Mouse (Mus musculus): ENCODE results near the gene Isg20.

Isg20 gene

DNA sequence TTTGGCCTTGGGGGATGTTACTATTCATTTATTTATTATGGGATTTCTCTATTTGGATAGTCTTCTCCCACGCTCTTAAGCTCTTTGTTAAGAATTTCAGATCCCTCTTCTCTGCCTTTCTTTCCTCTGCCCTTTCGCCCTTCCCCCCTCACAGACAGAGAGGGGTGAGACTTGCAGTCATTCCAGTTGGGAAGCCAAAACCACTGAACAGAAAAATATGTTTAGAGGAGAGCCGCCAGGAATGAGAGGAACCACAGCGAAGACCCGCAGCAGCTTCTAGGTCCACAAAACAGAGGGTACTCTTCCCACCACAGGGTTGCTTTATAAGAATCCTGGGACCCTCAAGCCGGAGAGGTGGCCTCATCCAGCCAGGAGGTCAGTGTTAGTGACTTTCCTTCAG, 41.4 kb downstream of the Isg20 start:
- CTCF ChIA-PET: no interaction called here

GRCm38 (mm10) chr7:78955086-78955485, 41.9 kb downstream of the Isg20 start:
- CTCF ChIA-PET: no interaction called here

- CTCF ChIA-PET: no interaction called here
Observed at GRCm38 (mm10) chr7:78958499-78959073, 45.4 kb downstream of the Isg20 start.

- CTCF ChIA-PET: no interaction called here
Observed at GRCm38 (mm10) chr7:78963891-78964290, 50.7 kb downstream of the Isg20 start.

All from spleen, embryonic (tissue).